Mouse (Mus musculus) NIH3T3 (cell line): Measurements from ENCODE around the gene Cdc14a.
"Not testable (repeated sequence)": the region's sequence is repeated elsewhere in the genome, so short reads cannot be mapped to it uniquely, and the experiment has no call there.

ENCODE experiments used
- DNase-seq: peaks from one replicate; pipeline ENCODE4 v3.0.0-alpha.2; 2012; ENCODE audit warnings: low read depth

Gene Cdc14a

DNA sequence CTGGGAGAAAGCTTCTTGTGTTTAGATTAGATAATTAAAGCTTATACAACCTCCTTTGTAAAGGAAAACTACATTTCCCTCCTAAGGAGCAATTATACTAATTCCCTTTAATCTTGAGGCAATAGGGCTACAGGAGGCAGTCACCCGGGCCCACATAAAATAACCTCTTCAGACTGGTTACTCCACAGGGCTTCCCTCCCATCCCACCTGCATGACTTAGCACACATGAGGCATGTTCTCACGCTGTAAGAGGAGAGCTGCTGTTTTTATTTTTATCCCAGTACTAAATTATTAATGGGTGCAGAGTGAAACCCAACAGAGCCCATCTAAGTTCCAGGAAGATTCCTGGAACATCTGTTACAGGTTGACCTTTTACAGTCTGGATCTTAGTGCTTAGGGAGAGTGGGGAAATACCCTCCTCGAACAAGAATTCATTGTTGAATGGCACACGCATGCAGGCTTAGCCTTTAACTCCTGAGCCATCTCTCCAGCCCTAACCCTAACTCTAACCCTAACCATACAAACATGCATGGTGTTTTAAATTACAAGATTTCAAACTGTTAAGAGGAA lies 54.9 kb downstream of the Cdc14a start:
- DNase-seq: no peak

DNA sequence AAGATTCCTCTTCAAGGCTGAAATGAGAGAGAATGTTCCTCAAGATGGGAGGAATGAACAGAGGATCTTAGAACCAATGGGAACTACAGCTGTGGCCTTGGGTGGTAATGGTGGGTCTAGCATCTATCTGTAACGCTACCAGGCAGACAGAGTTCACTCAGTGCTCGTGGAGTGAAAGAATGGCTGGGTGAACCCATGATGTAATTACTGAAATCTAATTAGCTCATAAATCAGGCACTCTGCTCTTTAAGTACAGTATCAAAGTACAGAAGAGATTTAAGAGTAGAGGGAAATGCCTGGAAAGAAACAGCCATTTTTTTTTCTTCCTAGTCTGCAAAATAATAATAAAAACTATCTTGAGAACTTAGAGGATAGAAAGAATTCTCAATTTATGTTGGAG lies 57.7 kb downstream of the Cdc14a start:
- no peak for DNase-seq

DNA sequence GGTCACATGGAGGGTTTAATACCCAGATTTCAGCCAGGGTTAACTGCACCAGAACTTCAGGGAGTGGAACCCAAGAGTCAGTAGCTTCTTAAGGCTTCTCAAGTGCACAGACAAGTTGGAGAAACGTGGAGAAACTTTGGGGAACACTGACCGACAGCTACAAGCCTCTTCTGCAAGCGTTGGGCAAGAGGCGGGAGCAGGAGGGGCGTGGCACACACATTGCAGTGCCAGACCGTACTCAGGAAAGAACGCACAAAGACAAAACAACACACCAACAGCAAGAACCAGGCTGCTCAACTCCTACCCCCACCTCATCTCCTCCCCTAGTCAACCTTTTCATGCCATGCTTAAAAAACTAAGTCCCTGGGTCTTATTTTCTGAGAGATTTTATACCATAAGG lies 61.9 kb downstream of the Cdc14a start:
- DNase-seq: no peak

DNA sequence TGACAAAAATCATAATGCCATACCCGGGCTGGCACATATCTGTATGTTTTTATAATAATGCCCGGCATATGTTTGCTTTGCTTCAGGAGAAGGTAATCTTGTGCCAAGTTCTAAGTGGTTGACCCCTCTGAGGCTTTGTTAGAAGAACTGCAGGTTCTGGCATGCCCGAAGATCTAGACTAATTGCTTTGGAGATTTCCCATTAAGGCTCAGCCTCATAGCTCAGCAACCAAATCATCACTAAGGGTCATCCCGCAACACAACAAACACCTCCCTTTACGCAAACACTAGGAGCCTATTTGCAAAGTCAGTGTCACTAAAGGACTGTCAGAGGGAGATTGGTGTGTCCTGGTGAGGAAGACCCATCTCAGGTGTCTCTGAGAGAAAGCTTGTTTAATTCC lies 62.7 kb downstream of the Cdc14a start:
- no peak for DNase-seq

DNA sequence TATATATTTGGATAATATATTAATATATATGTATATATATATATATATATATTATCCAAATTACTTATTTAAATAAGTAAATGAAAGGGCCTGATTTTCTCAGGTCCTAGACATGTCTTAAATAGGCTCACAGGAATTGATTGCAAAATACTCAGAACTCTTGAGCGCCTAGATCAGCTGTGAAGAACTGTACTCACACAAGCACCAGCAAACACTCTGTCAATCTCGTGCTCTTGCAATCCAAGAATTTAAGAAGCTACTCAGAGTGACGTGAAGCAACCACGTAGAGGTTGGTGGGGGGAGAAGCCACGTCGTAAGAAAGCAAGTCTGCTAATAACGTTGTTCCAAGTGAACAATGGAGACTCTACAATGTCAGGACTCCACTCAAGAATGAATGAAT lies 66.0 kb downstream of the Cdc14a start:
- DNase-seq: no peak

DNA sequence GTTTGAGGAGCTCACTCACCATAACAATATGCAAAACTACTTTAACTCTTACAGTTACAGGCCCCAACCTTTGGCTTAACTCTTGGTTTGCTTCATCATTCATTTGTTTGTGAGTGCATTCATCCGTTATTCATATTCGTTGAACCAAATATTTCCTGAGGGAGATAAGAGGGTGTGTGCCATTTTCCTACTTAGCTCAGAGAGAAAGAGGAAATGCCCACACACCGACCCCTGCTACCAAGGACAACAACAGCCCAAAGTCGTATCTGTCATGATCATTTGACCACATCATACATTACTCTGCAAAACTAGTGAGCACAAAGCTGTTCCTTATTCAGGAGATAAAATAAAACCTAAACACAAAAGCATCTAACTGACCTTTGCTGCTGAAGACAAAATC lies 66.7 kb downstream of the Cdc14a start:
- no peak for DNase-seq

DNA sequence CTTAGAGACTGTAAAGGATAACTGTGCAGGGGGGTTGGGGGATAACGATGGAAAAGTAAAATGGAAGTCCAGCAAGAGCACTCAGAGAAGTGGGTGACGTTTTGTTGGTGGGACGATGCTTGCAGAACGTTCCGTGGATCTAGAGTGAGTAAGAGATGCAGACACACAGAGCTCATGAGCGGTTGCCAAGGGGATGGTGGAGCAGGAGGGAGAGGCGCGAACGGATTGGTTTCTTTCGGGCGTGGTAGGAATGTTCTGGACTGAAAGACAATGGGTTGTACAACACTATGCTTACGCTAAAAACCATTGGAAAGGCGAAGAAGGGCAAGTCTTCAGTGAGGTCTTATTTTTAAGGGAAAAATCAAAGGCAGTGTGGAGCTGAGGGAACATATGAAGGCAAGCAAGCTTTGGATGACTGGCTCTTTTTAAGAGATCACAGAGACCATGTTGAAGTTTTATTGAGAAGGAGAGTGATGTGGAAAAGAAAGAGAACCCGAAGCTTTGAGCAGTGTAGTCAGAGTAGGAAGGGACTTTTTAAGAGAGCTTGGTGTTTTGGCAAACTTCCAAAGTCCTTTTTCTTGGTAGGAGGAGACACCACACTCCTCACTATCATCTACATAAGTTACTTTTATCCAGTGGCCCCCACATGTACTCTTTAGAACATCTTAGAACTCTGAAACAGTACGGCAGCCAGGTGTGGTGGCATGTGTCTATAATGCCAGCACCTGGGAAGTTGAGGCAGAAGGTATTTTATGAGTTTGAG lies 68.6 kb downstream of the Cdc14a start:
- no peak for DNase-seq

DNA sequence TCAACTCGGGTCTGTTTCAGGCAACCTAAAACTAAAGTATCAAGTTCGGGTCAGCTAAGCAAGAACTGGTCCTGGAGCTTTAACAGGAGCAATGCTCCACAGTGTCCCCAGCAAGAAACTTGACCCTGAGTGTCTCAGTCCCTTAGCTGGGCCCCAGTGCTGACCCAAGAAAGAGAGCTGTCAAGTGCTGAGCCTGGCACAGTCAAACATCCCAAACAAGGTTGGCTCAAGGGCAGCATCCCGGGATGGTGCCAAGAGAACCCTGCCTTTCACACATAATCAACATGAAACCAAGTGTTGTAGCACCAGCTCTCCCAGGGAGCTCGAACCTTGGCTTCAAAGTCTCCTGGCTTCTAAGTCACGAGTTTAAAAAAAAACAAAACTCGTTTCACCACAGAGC lies 71.3 kb downstream of the Cdc14a start:
- no peak for DNase-seq

DNA sequence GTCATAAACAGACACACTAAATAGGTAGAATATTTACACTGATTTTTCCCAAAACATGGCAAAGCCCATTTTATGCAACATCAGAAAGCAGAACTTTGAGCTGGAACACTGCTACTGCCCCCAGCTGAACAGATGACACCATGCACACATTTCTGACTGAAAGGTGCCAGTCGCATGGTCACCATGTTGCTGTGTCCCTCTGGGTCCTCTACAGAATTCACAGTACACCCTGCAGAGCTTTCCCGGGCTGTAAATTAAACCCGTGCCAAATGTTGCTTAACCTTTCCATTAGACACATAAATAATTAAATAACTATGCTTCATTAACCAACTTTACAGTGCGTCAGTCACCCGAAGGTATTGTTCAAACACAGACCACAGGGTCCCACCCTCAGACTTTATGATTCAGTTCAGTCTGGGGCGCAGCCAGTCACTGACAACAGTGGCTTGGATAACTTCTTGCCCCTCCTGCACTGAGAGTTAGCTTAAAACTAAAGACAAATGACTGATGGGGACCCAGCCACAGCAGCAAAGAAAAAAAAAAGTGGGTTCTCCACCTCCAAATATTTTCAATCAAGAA lies 73.4 kb downstream of the Cdc14a start:
- no peak for DNase-seq

DNA sequence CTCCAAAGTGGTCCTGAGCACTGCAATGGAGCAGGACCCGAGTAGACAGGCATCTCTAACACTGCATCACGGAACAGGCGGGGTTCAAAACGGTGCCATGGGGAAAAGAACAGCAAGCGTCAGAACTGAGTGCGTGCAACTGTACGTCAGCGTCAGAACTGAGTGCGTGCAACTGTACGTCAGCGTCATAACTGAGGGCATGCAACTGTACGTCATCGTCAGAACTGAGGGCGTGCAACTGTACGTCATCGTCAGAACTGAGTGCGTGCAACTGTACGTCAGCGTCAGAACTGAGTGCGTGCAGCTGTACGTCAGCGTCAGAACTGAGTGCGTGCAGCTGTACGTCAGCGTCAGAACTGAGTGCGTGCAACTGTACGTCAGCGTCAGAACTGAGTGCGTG lies 76.3 kb downstream of the Cdc14a start:
- DNase-seq: not testable (repeated sequence)

DNA sequence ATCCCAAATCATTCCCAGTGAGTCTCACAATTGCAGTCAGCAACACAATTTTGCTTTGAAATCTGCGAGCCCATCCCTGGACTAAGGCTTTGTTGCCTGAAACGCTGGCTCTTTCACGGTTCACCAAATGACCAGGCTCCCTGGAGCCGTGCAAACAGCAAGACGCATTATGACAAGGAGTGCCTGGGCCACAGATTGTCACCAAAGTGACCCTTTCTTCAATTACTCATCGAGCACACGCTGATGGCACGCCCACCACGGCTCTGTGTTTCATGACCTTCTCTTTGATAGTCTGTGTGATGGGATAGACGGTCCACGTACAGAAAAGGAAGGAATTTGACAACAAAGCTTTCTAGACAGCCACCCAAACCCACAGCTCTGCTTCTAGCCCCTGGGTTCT lies 78.6 kb downstream of the Cdc14a start:
- DNase-seq: no peak

DNA sequence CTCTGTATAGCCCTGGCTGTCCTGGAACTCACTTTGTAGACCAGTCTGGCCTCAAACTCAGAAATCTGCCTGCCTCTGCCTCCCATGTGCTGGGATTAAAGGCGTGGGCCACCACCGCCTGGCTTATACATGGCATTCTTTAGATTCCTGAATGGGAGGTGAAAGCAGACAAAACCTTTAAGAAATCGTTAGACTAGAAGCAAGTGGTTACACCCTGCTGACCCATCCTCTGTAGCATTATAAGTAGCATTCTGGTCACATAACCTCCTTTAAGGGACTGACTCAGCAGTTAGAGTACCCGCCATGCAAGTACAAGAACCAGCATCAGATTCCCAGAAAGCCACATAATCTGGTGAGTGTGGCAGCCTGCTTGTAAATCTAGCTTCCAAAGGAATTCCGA lies 81.6 kb downstream of the Cdc14a start:
- DNase-seq: no peak

DNA sequence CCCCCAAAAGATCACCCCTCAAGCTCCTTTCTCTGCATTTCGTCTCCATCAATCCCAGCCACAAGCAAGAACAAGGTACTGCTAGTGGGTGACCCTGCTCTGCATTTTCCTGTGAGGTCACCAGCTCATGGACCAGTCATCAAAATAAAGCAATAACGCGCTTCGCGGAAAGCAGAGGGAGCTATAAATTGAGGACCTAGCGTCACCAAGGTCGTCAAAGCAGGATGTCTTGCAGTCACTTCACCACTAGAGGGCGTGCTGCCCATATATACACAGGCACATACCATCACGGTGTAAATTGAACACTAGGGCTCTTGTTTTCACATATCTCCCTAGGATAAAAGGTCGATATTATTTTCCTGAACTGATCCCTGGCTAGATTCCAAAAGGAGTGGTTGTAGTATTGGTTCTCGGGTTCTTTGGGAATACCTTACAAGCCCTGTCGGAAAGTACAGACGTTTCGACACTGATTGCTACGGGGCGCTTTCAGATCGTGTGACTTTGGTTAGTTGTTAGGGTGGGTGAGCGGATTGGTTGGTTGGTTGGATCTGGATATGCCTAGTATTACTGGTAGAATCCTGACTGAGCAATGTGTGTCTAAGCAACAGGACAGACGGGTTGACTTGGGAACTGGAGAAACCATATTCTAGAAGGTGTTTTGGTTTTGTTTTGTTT lies 82.7 kb downstream of the Cdc14a start:
- peak; percentile 45 for DNase-seq

DNA sequence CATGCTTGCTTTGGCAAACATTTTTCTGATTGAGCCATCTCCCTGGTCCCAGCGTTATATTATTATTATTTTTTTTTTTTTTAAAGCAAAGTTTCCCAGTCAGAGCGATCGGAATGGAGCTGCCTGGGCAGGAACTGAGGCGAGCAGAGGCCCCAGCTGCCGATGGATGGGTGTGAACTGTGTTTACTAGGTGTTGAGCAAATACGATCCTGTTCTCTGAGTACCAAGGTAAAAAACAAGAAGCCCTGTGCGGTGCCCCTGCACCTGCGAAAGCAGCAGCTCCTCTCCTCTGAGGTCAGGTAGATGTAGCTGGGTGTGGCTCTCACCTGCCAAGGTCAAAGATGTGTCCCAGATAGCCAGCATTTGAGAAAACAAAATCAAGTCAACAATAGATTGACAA lies 83.6 kb downstream of the Cdc14a start:
- no peak for DNase-seq

DNA sequence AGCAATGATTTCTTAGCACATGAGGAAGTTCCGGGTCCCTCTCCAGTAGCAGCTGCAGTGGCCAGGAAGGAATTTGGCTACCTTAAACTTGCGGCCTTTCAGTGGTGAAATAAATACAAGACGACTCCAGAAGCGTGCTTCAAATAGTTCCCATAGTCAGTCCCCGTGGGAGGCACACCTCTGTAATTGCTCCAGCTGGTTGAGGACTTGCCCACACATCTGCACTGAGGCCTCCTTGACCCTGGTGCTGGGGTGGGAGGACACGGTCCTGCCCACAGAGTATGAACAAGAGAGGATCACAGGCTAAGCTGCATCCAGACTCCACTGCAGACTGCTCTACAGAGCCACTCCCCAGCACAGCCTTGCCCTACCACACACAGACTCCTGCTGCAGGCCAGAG lies 85.2 kb downstream of the Cdc14a start:
- no peak for DNase-seq

DNA sequence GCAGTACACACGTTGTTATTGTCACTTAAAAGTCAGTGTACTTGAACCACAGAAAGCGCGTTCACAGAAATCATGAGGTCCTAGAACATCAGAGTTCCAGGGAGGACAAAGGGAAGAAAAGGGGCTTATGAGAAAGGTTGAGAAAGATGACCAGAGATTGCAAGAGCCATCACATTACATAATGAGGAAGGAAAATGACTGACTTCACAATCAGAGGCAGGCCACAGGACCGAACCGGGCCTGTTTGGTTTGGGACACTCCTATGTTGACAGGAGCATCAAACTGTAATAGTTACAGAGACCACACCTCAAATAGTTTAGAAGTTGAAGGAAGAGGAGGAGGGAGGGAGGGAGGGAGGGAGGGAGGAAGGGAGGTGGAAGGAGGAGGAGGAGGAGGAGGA lies 86.0 kb downstream of the Cdc14a start:
- no peak for DNase-seq

DNA sequence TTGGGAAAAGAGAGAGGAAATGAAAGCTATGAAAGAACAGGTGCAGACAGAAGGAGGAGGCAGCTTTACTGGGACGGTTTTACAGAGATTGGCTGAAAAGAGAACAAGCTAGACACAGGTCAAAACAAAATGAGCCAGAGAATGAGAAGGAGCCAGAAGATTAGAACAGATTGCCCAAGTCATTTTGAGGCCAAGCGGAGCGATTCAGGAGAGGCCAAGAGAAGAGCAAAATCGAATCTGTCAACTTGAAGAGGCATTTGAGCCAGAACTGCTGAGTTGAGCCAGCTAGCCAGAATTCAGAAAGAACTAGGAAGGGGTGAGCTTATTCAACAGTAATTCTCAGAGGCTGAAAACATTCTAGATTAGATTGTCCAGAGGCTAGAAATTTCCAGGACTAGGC lies 88.8 kb downstream of the Cdc14a start:
- DNase-seq: no peak

DNA sequence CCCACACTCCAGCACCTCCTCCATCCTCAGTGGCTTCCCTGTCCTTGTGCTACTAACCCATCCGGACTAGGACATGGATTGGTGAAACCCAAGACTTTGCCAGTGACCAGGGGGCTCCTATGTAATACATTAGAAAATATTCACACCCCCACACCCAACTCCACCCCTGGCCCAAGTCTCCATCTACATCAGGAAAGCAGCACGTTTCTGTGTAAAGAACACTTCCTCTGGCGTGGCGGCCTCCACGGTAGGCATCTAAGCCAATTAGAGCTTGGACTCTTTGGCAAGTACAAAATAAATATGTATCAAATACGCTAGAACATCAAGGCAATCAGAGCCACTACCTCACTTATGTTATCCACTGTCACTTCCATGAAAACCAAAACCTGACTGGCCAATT lies 90.1 kb downstream of the Cdc14a start:
- no peak for DNase-seq

DNA sequence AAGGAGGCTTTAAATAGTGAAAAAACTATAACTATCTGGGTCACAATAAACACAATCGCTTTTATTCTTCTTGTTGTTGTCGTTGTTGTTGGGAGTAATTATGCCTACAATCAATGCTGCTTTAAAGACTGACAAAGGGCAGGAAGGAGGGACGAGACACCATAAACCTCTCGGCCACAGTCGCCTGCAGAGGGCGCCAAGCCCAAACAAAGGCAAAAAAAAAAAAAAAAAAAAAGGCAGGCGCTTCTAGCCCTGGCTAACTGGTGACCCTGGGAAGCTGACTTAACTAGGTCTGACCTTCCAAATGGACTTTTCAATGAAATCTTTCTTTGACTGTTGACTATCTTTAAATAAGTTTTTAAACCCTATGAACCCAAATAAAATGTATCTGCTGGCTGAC lies 90.6 kb downstream of the Cdc14a start:
- DNase-seq: peak; percentile 84

DNA sequence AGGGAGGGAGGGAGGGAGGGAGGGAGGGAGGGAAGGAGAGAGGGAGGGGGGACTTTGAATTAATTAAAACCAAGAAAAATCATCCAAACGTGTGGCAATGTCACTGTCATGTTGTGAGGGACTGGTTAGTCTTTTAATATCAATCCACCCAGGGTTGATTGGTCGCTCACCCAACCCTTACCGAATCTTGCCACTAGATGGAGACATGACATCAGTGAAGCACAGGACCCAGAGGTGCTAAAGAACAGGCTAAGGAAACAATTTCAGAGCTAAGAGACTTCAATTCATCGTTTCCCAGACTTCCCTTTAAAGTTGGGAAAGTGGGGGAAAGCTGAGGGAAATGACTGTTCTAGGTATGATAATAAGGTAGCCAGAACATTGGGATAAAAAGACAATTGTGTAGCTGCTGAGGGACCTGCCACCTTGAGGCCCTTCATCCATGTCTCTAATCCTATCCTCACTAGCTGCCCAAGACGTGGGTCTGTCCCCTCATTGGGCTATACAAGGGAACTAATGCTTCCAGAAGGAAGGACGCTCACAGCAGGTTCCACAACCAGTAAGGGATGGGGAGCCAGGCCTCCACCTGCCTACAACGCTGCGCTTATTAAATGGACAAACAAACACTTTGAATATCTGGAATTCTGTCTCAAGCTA lies 91.9 kb downstream of the Cdc14a start:
- peak; percentile 90 for DNase-seq

DNA sequence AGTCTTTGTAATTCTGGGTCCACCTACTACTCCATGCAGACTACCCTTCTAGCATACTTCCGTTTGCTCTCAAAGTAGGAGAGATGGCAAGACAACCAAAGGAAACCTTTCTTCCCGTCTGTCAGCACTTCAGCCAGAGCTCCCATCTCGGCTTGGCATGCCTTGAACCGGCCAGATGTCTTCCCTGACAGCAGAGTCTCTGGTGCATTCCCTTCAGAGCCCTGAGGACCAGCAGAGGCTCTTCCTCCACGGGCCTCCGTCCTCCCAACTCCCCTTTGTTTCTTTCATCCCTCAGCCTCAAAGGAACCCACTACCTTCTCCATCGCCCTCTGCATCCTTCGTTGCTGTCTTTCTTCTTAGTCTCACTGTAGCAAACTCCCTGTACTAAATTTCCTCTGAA lies 93.9 kb downstream of the Cdc14a start:
- no peak for DNase-seq

DNA sequence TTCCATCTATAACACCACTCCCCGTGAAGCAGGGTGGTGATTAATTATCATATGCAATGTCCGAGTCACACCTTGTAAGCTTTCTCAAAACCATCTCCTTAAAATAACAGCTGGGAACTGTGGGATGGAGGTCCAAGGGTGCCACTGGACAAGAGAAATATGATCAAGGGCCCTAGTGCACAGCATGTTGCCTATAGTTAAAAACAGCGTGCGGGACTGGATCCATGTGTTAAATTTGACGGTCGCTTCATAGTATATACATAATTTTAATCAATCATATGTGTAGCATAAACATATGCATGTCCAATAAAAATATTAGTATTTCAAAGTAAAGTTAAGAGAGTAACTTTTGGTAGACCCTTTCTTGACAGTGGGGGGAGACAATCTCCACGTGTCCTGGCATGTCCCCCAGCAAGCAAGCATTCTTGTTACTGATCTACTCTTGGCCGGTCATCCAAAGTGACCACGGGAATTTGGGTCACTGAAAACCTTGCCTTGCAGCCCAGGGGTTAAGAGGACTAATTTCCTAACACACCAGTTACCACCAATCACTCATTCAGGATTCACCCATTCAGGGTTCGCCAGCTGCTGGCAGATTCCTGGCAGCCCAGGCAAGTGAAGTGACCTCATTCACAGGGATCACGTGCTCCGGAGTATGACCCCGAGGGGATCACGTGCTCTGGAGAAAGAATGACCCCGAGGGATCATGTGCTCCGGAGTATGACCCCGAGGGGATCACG lies 94.6 kb downstream of the Cdc14a start:
- peak; percentile 48 for DNase-seq
